In the genomic region with DNA sequence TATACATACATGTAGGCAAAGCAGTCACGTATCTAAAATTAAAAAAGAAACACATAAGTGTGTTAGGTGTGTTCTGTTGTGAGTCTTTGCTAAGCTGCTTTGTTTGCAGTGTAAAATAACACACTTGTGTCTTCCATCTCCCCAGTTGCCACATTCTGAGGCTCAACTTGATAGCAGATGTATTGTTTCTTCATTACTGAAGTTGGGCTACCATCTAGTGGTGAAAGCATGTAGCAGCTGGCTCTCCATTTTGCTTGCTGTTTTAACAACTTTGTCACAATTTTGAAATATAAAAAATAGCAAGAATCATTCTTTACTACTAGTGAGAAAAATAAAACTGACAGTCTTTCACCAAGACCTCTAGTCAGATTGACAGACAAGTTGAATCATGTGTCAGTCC, we compare ENCODE assay signal across 9 mouse cellular contexts.
DNase-seq lines count a peak whose midpoint lies in the region; ATAC-seq and TF ChIP-seq lines count a peak whose summit lies in the region.
"Had no signal": no experiment of that assay in that cellular context is flagged by ENCODE, and none has a peak within 500 bp of the region (broad histone marks: within the 10 kb centered on the region; RNA-seq: fewer than 3 reads in every experiment).

No protein-coding gene starts in this region.

- no peak overlapping the region for H3K4me3 ChIP-seq in embryonic facial prominence, embryonic 11.5 days (ENCODE audit: low read depth, low read length)
- H3K4me3 ChIP-seq in embryonic facial prominence, embryonic 10.5 days: no peak overlapping the region
- no peak overlapping the region for H3K4me3 ChIP-seq in liver, embryonic 14.5 days (ENCODE audit: insufficient read depth in 1 of 2, low read depth in 2 of 2, low read length in 2 of 2)
- no peak overlapping the region for H3K4me3 ChIP-seq in liver, embryonic 12.5 days
- no peak overlapping the region for H3K4me3 ChIP-seq in midbrain, embryonic 13.5 days (replicated peaks)
- H3K4me3 ChIP-seq: myocyte had no signal

- WGBS in embryonic facial prominence, embryonic 11.5 days: 91% methylated on average over 1 of the region's 1 CpGs
- 89% methylated on average over 1 of the region's 1 CpGs for WGBS in embryonic facial prominence, embryonic 10.5 days
- 76% methylated on average over 1 of the region's 1 CpGs for WGBS in liver, embryonic 14.5 days (ENCODE audit: insufficient replicate concordance)
- WGBS in liver, embryonic 12.5 days (ENCODE audit: insufficient replicate concordance): 72% methylated on average over 1 of the region's 1 CpGs
- 88% methylated on average over 1 of the region's 1 CpGs for WGBS in midbrain, embryonic 13.5 days

- ATAC-seq in embryonic facial prominence, embryonic 11.5 days (replicated peaks; ENCODE audit: insufficient number of reproducible peaks, low FRiP score, low TSS enrichment, low read depth): no peak
- ATAC-seq in liver, embryonic 14.5 days (ENCODE audit: insufficient read depth): no peak
- no peak for ATAC-seq in liver, embryonic 12.5 days
- ATAC-seq in inflammation-experienced regulatory T-cells, adult 6 months: peak; percentile 86
- ATAC-seq in neutrophil, adult 5-6 weeks (ENCODE audit: extremely low read depth, insufficient number of reproducible peaks, low FRiP score, poor library complexity, severe bottlenecking): peak; percentile 71; the same call in 1 of the 2 replicates
- ATAC-seq in midbrain, embryonic 13.5 days: no peak

- TF ChIP-seq EP300 in liver, embryonic 14.5 days (IDR thresholded peaks at IDR 0.05; ENCODE audit: low read depth): no peak

- no peaks in the 10 kb centered on the region for H3K4me1 ChIP-seq in embryonic facial prominence, embryonic 11.5 days (ENCODE audit: control insufficient read depth, insufficient read depth, low read length)
- H3K4me1 ChIP-seq in embryonic facial prominence, embryonic 10.5 days: no peaks in the 10 kb centered on the region
- no peaks in the 10 kb centered on the region for H3K4me1 ChIP-seq in liver, embryonic 14.5 days (replicated peaks; ENCODE audit: control insufficient read depth in 2 of 2, insufficient read depth in 2 of 2, low read length in 1 of 2)
- no peaks in the 10 kb centered on the region for H3K4me1 ChIP-seq in liver, embryonic 12.5 days
- no peaks in the 10 kb centered on the region for H3K4me1 ChIP-seq in midbrain, embryonic 13.5 days (replicated peaks)

- no peaks in the 10 kb centered on the region for H3K27me3 ChIP-seq in embryonic facial prominence, embryonic 11.5 days (ENCODE audit: control insufficient read depth, insufficient read depth, low read length)
- no peaks in the 10 kb centered on the region for H3K27me3 ChIP-seq in embryonic facial prominence, embryonic 10.5 days (replicated peaks; ENCODE audit: low read depth, poor library complexity, severe bottlenecking)
- no peaks in the 10 kb centered on the region for H3K27me3 ChIP-seq in liver, embryonic 14.5 days (ENCODE audit: control insufficient read depth, insufficient read depth, low read length)
- no peaks in the 10 kb centered on the region for H3K27me3 ChIP-seq in liver, embryonic 12.5 days (replicated peaks)
- no peaks in the 10 kb centered on the region for H3K27me3 ChIP-seq in midbrain, embryonic 13.5 days

- H3K9me3 ChIP-seq in embryonic facial prominence, embryonic 11.5 days (replicated peaks; ENCODE audit: control insufficient read depth, low read length): no peaks in the 10 kb centered on the region
- H3K9me3 ChIP-seq in embryonic facial prominence, embryonic 10.5 days: no peaks in the 10 kb centered on the region
- no peaks in the 10 kb centered on the region for H3K9me3 ChIP-seq in liver, embryonic 14.5 days (ENCODE audit: control insufficient read depth, low read length)
- no peaks in the 10 kb centered on the region for H3K9me3 ChIP-seq in liver, embryonic 12.5 days (replicated peaks)
- H3K9me3 ChIP-seq in midbrain, embryonic 13.5 days: no peaks in the 10 kb centered on the region

- H3K27ac ChIP-seq in embryonic facial prominence, embryonic 11.5 days (replicated peaks; ENCODE audit: low read depth, low read length): no peak overlapping the region
- no peak overlapping the region for H3K27ac ChIP-seq in embryonic facial prominence, embryonic 10.5 days (replicated peaks)
- no peak overlapping the region for H3K27ac ChIP-seq in liver, embryonic 14.5 days
- H3K27ac ChIP-seq in liver, embryonic 12.5 days: no peak overlapping the region
- no peak overlapping the region for H3K27ac ChIP-seq in midbrain, embryonic 13.5 days

- no peak overlapping the region for H3K9ac ChIP-seq in embryonic facial prominence, embryonic 11.5 days (replicated peaks; ENCODE audit: low read length)
- H3K9ac ChIP-seq in liver, embryonic 14.5 days (replicated peaks): no peak overlapping the region
- H3K9ac ChIP-seq in liver, embryonic 12.5 days: no peak overlapping the region
- H3K9ac ChIP-seq in midbrain, embryonic 13.5 days (replicated peaks): no peak overlapping the region

- no peak overlapping the region for H3K4me2 ChIP-seq in embryonic facial prominence, embryonic 11.5 days (ENCODE audit: low read depth, low read length)
- no peak overlapping the region for H3K4me2 ChIP-seq in liver, embryonic 14.5 days (ENCODE audit: low read depth)
- H3K4me2 ChIP-seq in liver, embryonic 12.5 days: no peak overlapping the region
- H3K4me2 ChIP-seq in midbrain, embryonic 13.5 days (replicated peaks): no peak overlapping the region

- peak; percentile 48 for TF ChIP-seq CTCF in liver, embryonic 14.5 days (IDR thresholded peaks at IDR 0.05; ENCODE audit: low read depth)

- H3K36me3 ChIP-seq in embryonic facial prominence, embryonic 11.5 days (replicated peaks; ENCODE audit: control insufficient read depth, insufficient read depth, low read depth, low read length): no peaks in the 10 kb centered on the region
- H3K36me3 ChIP-seq in embryonic facial prominence, embryonic 10.5 days (replicated peaks): 0 out of 2 replicates have a peak, but pooled peaks cover 7% of the 10 kb centered on the region
- H3K36me3 ChIP-seq in liver, embryonic 14.5 days (replicated peaks; ENCODE audit: control insufficient read depth, insufficient read depth, low read depth): no peaks in the 10 kb centered on the region
- H3K36me3 ChIP-seq in liver, embryonic 12.5 days: 0 out of 2 replicates have a peak, but pooled peaks cover 5% of the 10 kb centered on the region
- H3K36me3 ChIP-seq in midbrain, embryonic 13.5 days: peaks cover 7% of the 10 kb centered on the region; the same call in 1 of the 2 replicates

- DNase-seq in embryonic facial prominence, embryonic 11.5 days (ENCODE audit: low spot score): peak; percentile 56
- no peak for DNase-seq in embryonic facial prominence, embryonic 10.5 days (ENCODE audit: low spot score)
- peak; percentile 4 to 23 (median 10) for DNase-seq in liver, embryonic 14.5 days (ENCODE audit: low read depth in 3 of 3, low spot score in 3 of 3)
- DNase-seq in c-Kit-positive CD71-positive TER-119-negative erythroid progenitor cells, embryonic 14.5 days (ENCODE audit: low read depth): peak; percentile 17

Comparison
In these comparisons a context has a peak if more than half of its experiments do, and no peak if none do; other contexts are left out.
1. ATAC-seq: peak in inflammation-experienced regulatory T-cells, adult 6 months (single experiment) and neutrophil, adult 5-6 weeks (single experiment); none in embryonic facial prominence, embryonic 11.5 days (single experiment), liver, embryonic 14.5 days (single experiment), liver, embryonic 12.5 days (single experiment) and midbrain, embryonic 13.5 days (single experiment).